Mouse (Mus musculus) frontal cortex, postnatal 25 days (tissue): ENCODE measurements at regions not wholly inside any gene's neighbourhood (a gene's known extent, or its start where the extent isn't known, plus 50 kb on each side); places are given as distances from the start of the nearest gene placed in this dataset.

Experiments used
- DNase-seq, 2 experiments: peaks; one replicate each; pipeline ENCODE4 v3.0.0; 2022; ENCODE audit warnings: low spot score in 2 of 2

- DNase-seq: no peak
Measured at GRCm38 (mm10) chr1:42471846-42472494, 223.6 kb upstream of the Pou3f3 start.

- DNase-seq: no peak
Measured at GRCm38 (mm10) chr1:42472495-42473230, 222.9 kb upstream of the Pou3f3 start.

GRCm38 (mm10) chr1:42474197-42474596 is 221.4 kb upstream of the Pou3f3 start:
- no peak for DNase-seq

GRCm38 (mm10) chr1:42474831-42475230 is 220.7 kb upstream of the Pou3f3 start:
- DNase-seq: no peak

GRCm38 (mm10) chr1:42475629-42476028 is 219.9 kb upstream of the Pou3f3 start:
- no peak for DNase-seq

- DNase-seq: no peak
Measured at GRCm38 (mm10) chr1:42480348-42480920, 215.1 kb upstream of the Pou3f3 start.

GRCm38 (mm10) chr1:42489563-42489962 is 206.0 kb upstream of the Pou3f3 start:
- no peak for DNase-seq

- DNase-seq: no peak
Measured at GRCm38 (mm10) chr1:42490856-42491643, 204.5 kb upstream of the Pou3f3 start.

- no peak for DNase-seq
Measured at GRCm38 (mm10) chr1:42491644-42492277, 203.8 kb upstream of the Pou3f3 start.

- DNase-seq: no peak
Measured at GRCm38 (mm10) chr1:42496022-42496421, 199.5 kb upstream of the Pou3f3 start.

GRCm38 (mm10) chr1:42496433-42496832 is 199.1 kb upstream of the Pou3f3 start:
- no peak for DNase-seq

GRCm38 (mm10) chr1:42498901-42499300 is 196.7 kb upstream of the Pou3f3 start:
- no peak for DNase-seq

GRCm38 (mm10) chr1:42504491-42504890 is 191.1 kb upstream of the Pou3f3 start:
- no peak for DNase-seq

GRCm38 (mm10) chr1:42505048-42505729 is 190.4 kb upstream of the Pou3f3 start:
- DNase-seq: no peak

GRCm38 (mm10) chr1:42514417-42514816 is 181.2 kb upstream of the Pou3f3 start:
- no peak for DNase-seq

- no peak for DNase-seq
Measured at GRCm38 (mm10) chr1:42524401-42524800, 171.2 kb upstream of the Pou3f3 start.

GRCm38 (mm10) chr1:42527746-42528476 is 167.7 kb upstream of the Pou3f3 start:
- no peak for DNase-seq

- DNase-seq: no peak
Measured at GRCm38 (mm10) chr1:42532908-42533307, 162.7 kb upstream of the Pou3f3 start.

GRCm38 (mm10) chr1:42539066-42539539 is 156.5 kb upstream of the Pou3f3 start:
- DNase-seq: no peak
